Mouse (Mus musculus) kidney, postnatal 0 days (tissue): ENCODE results near the gene Fam174a. TPM values are rescaled to one million over a fixed set of nuclear protein-coding genes. Genes with fewer than 3 reads are reported as not detected.
A peak's percentile ranks its signal among the peaks of the same experiment; 100 is the strongest.

Source experiments
- ATAC-seq: fragments of 200-750 bp; cut with Nextera tagmentation; replicated peaks from 2 replicates; pipeline ENCODE4 v1.8.0; 2017; ENCODE audit warnings: low read depth, moderate number of reproducible peaks, moderate TSS enrichment, moderate library complexity; ENCODE audit not compliant: low FRiP score
- DNase-seq: peaks from one replicate; pipeline ENCODE4 v3.0.0-alpha.2; 2016; ENCODE audit warnings: low spot score
- H3K27ac ChIP-seq: fragments of 300-500 bp; sonication (generic); 2 replicates; pipeline ENCODE4 v1.5.1; 2014; ENCODE audit warnings: mild to moderate bottlenecking
- H3K27me3 ChIP-seq: fragments of 300-500 bp; sonication (generic); 2 replicates; pipeline ENCODE4 v1.6.1; 2014; ENCODE audit warnings: low read length, mixed read lengths; ENCODE audit not compliant: insufficient read depth
- H3K36me3 ChIP-seq: fragments of 300-500 bp; sonication (generic); 2 replicates; pipeline ENCODE4 v1.6.1; 2014; ENCODE audit warnings: low read length, mixed read lengths; ENCODE audit not compliant: insufficient read depth
- H3K4me1 ChIP-seq: fragments of 300-500 bp; sonication (generic); replicated peaks from 2 replicates; pipeline ENCODE4 v1.6.1; 2014; ENCODE audit warnings: antibody characterized with exemption, low read length, mixed read lengths; ENCODE audit not compliant: insufficient read depth
- H3K4me2 ChIP-seq: fragments of 300-500 bp; sonication (generic); 2 replicates; pipeline ENCODE4 v1.6.1; 2014; ENCODE audit warnings: mild to moderate bottlenecking, low read length, moderate library complexity, mixed read lengths
- H3K4me3 ChIP-seq: fragments of 300-500 bp; sonication (generic); replicated peaks from 2 replicates; pipeline ENCODE4 v1.5.1; 2014; ENCODE audit warnings: low read depth, low read length
- H3K9ac ChIP-seq: fragments of 300-500 bp; sonication (generic); 2 replicates; pipeline ENCODE4 v1.6.1; 2014; ENCODE audit warnings: low read depth, low read length
- H3K9me3 ChIP-seq: fragments of 300-500 bp; sonication (generic); replicated peaks from 2 replicates; pipeline ENCODE4 v1.6.1; 2016; ENCODE audit warnings: low read length, inconsistent platforms, mixed read lengths
- CTCF ChIP-seq: IDR thresholded peaks from 2 replicates; pipeline ENCODE4 v1.5.1; 2016; ENCODE audit warnings: antibody characterized with exemption, low read depth, mild to moderate bottlenecking, moderate library complexity
- WGBS: fragments of 180-500 bp; shearing (Covaris S2); extraction: QIAGEN DNeasy Blood & Tissue Kit; methylation state at CpG from one replicate; pipeline ENCODE4 v1.1.7; 2014; 5-methylcytosine and 5-hydroxymethylcytosine counted together
- polyA plus RNA-seq: library from polyadenylated mRNA; unstranded; fragments of >200 nt; fragmentation: Nextera tagmentation; extraction: Ambion mirVana; gene quantifications from 2 replicates; pipeline ENCODE4 v1.2.1, GENCODE M21; 2015

Fam174a gene
- polyA plus RNA-seq, 1 experiment from 2014 or later = 47.6 TPM

GRCm38 (mm10) chr1:95343585-95344485 lies 30.4 kb downstream of the Fam174a start:
- Histone ChIP-seq H3K36me3 (no peaks in the 10 kb centered on the region), H3K27ac (no peak overlapping the region), H3K4me2 (no peak overlapping the region), H3K9me3 (no peaks in the 10 kb centered on the region), H3K4me1 (no peaks in the 10 kb centered on the region), H3K9ac (no peak overlapping the region), H3K27me3 (no peaks in the 10 kb centered on the region), H3K4me3 (no peak overlapping the region)
- WGBS = 72% methylated on average over 5 of the region's 5 CpGs
- no peak for DNase-seq
- no peak for TF ChIP-seq CTCF
- no peak for ATAC-seq

GRCm38 (mm10) chr1:95354146-95354545 lies 40.7 kb downstream of the Fam174a start:
- ATAC-seq (no peak), DNase-seq (no peak)
- WGBS = 82% methylated on average over 1 of the region's 1 CpGs
- Histone ChIP-seq H3K4me3 (no peak overlapping the region), H3K27me3 (no peaks in the 10 kb centered on the region), H3K9ac (no peak overlapping the region), H3K27ac (no peak overlapping the region), H3K36me3 (no peaks in the 10 kb centered on the region), H3K4me2 (no peak overlapping the region), H3K4me1 (no peaks in the 10 kb centered on the region), H3K9me3 (no peaks in the 10 kb centered on the region)
- no peak for TF ChIP-seq CTCF

GRCm38 (mm10) chr1:95356904-95357303 lies 43.5 kb downstream of the Fam174a start:
- TF ChIP-seq CTCF = no peak
- 52% methylated on average over 4 of the region's 4 CpGs for WGBS
- no peak overlapping the region for H3K27ac ChIP-seq

GRCm38 (mm10) chr1:95363692-95364091 lies 50.3 kb downstream of the Fam174a start:
- Histone ChIP-seq H3K4me3 (no peak overlapping the region), H3K4me1 (no peaks in the 10 kb centered on the region), H3K27me3 (no peaks in the 10 kb centered on the region), H3K27ac (no peak overlapping the region), H3K9ac (no peak overlapping the region), H3K9me3 (no peaks in the 10 kb centered on the region), H3K36me3 (no peaks in the 10 kb centered on the region), H3K4me2 (no peak overlapping the region)
- WGBS = 87% methylated on average over 2 of the region's 2 CpGs
- no peak for TF ChIP-seq CTCF
- ATAC-seq (no peak), DNase-seq (no peak)

More at GRCm38 (mm10) chr1:95356904-95357303, 43.5 kb downstream of the Fam174a start:
- no peak for ATAC-seq
- no peaks in the 10 kb centered on the region for H3K9me3 ChIP-seq
- DNase-seq = peak; percentile 40
- H3K4me3 ChIP-seq = no peak overlapping the region
- H3K4me2 ChIP-seq = no peak overlapping the region
- no peaks in the 10 kb centered on the region for H3K4me1 ChIP-seq
- H3K36me3 ChIP-seq = no peaks in the 10 kb centered on the region
- H3K27me3 ChIP-seq = no peaks in the 10 kb centered on the region
- H3K9ac ChIP-seq = no peak overlapping the region

- no peak for DNase-seq
- WGBS = 70% methylated on average over 4 of the region's 4 CpGs
- no peak overlapping the region for H3K4me3 ChIP-seq
Measured at GRCm38 (mm10) chr1:95366616-95367373, 53.4 kb downstream of the Fam174a start.

DNA sequence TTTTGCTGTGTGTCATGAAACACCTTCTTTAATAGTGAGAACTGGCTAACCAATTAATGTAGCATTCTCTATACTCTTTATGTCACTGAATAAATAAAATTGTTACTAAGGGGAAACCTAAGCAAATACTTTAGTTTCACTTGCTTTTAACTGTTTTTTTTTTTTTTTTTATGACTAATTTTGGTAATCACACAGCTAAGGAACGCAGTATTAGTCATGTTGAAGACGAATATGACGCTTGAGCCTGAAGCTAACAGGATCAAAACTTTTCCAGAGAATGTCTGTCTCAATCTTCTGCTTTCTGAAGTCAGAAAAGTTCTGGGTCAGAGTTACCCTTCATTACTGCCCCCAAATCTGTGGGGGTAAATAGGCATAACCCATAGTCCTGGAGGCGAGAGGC lies 54.3 kb downstream of the Fam174a start:
- H3K4me3 ChIP-seq = no peak overlapping the region
- no peak overlapping the region for H3K4me2 ChIP-seq
- no peaks in the 10 kb centered on the region for H3K27me3 ChIP-seq
- no peak for ATAC-seq
- TF ChIP-seq CTCF = no peak
- H3K27ac ChIP-seq = no peak overlapping the region
- DNase-seq = no peak
- 93% methylated on average over 4 of the region's 4 CpGs for WGBS
- no peak overlapping the region for H3K9ac ChIP-seq
- H3K4me1 ChIP-seq = no peaks in the 10 kb centered on the region
- no peaks in the 10 kb centered on the region for H3K9me3 ChIP-seq
- H3K36me3 ChIP-seq = no peaks in the 10 kb centered on the region

More at GRCm38 (mm10) chr1:95366616-95367373, 53.4 kb downstream of the Fam174a start:
- no peak overlapping the region for H3K27ac ChIP-seq
- no peaks in the 10 kb centered on the region for H3K9me3 ChIP-seq
- TF ChIP-seq CTCF = no peak
- no peak for ATAC-seq
- no peaks in the 10 kb centered on the region for H3K4me1 ChIP-seq
- no peaks in the 10 kb centered on the region for H3K27me3 ChIP-seq
- no peak overlapping the region for H3K4me2 ChIP-seq
- no peaks in the 10 kb centered on the region for H3K36me3 ChIP-seq
- no peak overlapping the region for H3K9ac ChIP-seq
